Mouse (Mus musculus): ENCODE results near the gene Ctsw. TPM values are rescaled to one million over a fixed set of nuclear protein-coding genes. Genes with fewer than 3 reads are reported as not detected.
A peak's percentile ranks its signal among the peaks of the same experiment; 100 is the strongest.

The Ctsw gene
- polyA plus RNA-seq, 2 experiments: 0.33 to 0.96 TPM

DNA sequence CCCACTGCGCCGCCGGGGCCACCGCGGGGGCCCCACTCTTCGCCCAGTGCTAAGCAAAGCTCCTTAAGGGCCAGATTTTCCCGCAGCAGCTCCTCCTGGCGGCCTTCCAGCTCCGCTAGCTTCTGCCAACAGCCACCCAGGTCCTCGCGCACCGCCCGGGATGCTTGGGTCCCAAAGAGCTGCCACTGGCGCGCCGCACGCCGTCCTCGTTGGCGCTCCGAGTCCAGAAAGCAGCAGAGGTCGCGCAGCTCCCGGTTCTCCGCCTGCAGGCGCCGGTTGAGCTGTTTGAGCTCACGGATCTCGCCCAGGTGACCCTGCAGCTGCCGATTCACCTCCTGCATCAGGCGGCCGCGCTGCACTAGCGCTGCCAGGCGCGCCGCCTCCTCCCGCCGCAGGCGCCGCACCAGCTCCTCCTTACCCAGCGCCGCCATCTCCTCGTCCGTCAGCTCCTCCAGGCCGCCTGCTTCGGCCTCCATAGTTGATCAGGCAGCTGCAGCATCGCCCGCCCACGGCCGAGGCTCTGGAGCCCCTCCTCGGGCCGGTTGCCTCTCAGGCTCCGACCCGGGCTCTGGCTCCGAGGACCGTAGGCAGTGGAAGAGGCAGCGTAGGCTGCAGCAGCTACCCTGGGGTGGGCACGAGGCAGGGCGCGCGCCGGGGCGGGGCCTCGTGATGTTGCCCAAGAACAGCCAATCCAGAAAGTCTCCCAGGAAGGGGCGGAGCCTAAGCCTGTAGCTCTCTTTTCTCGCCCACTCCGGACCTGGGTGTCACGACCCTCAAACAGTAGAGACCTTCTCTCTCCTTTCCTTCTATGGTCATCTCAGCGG, 11.2 kb downstream of the Ctsw start:
- peaks cover 16% of the 10 kb centered on the region for H3K36me3 ChIP-seq (ENCODE audit: control insufficient read depth, insufficient read depth, low read length)
- peak overlapping the region; percentile 98 for H3K4me2 ChIP-seq (replicated peaks; ENCODE audit: low read depth, low read length, severe bottlenecking)
- peak overlapping the region; percentile 70 for H3K27ac ChIP-seq (replicated peaks; ENCODE audit: low read depth, low read length)
- H3K9me3 ChIP-seq (ENCODE audit: control insufficient read depth, low read length): no peaks in the 10 kb centered on the region
- under 1% methylated on average over 68 of the region's 70 CpGs for WGBS
- DNase-seq (ENCODE audit: low spot score): peak; percentile 93
- peak overlapping the region; percentile 60 for H3K9ac ChIP-seq (ENCODE audit: low read depth, low read length, severe bottlenecking)
- H3K4me3 ChIP-seq (replicated peaks; ENCODE audit: low read length): peak overlapping the region; percentile 62
- peak; percentile 90 for ATAC-seq (ENCODE audit: low FRiP score, low read depth)
- H3K4me1 ChIP-seq (ENCODE audit: control insufficient read depth, insufficient read depth, low read length): peaks cover 26% of the 10 kb centered on the region
- no peaks in the 10 kb centered on the region for H3K27me3 ChIP-seq (ENCODE audit: control insufficient read depth, insufficient read depth, low read length)
- TF ChIP-seq POLR2A (IDR thresholded peaks at IDR 0.05; ENCODE audit: borderline replicate concordance, extremely low read depth, insufficient read depth, insufficient read length): peak; percentile 85

DNA sequence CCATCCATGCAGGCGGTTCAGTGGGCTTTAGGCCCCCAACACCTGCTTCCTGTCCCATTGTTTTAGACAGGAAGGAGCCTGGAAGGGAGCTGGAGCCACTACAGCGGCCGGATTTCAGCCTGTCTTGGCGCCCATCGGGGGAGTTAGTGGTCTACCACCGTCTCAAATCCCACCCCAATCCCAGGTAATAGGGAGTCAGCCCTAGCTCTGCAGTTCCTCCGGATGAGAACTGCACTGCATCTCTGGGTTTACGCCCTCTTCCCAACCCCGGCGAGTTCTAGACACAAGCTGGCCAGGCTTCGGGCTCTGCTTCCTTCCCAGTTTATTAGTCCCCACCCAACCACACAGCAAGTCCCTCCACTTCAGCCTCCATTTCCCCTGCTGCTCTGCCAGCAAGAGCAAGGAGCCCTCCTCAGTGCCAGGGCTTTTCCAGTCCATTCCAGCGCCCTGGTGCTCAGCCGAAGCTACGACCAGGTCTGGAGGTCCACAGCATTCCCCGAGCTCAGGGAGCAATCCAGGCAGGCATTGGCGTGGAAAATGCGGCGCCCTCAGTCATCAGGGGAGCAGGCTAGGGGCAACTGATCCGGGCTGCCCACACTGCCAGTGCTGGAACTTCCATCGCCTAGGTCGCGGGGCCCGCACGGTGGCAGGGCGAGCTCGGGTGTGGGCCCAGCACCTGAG, 11.9 kb downstream of the Ctsw start:
- H3K4me1 ChIP-seq (ENCODE audit: control insufficient read depth, insufficient read depth, low read length): peaks cover 23% of the 10 kb centered on the region
- no peaks in the 10 kb centered on the region for H3K27me3 ChIP-seq (ENCODE audit: control insufficient read depth, insufficient read depth, low read length)
- H3K9me3 ChIP-seq (ENCODE audit: control insufficient read depth, low read length): no peaks in the 10 kb centered on the region
- peak overlapping the region; percentile 62 for H3K4me3 ChIP-seq (replicated peaks; ENCODE audit: low read length)
- ATAC-seq (ENCODE audit: low FRiP score, low read depth) (no peak), DNase-seq (ENCODE audit: low spot score) (no peak)
- 1% methylated on average over 26 of the region's 26 CpGs for WGBS
- H3K4me2 ChIP-seq (replicated peaks; ENCODE audit: low read depth, low read length, severe bottlenecking): peak overlapping the region; percentile 98
- H3K36me3 ChIP-seq (ENCODE audit: control insufficient read depth, insufficient read depth, low read length): peaks cover 10% of the 10 kb centered on the region
- TF ChIP-seq POLR2A (IDR thresholded peaks at IDR 0.05; ENCODE audit: borderline replicate concordance, extremely low read depth, insufficient read depth, insufficient read length): no peak
- H3K27ac ChIP-seq (replicated peaks; ENCODE audit: low read depth, low read length): peak overlapping the region; percentile 70
- peak overlapping the region; percentile 60 for H3K9ac ChIP-seq (ENCODE audit: low read depth, low read length, severe bottlenecking)

DNA sequence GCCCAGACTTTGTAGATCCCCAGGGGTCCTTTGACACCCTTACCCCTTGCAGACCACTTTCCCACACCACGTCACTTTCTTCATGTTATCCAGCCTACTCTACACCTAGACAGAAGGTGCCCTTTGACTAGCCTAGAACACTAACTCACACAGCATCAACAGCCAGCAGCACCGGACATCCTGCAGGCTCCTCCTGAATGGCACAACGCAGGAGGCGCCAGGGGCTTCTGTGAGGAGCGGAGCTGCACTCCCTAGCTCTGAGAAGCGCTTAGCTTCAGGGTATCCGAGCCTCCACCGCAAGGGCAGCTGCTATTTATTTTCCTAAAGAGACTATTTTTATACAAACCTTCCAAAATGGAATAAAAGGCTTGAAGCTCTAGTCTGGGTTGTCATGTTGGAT, 12.7 kb downstream of the Ctsw start:
- Histone ChIP-seq H3K4me3 (replicated peaks; ENCODE audit: low read length) (peak overlapping the region; percentile 62), H3K27me3 (ENCODE audit: control insufficient read depth, insufficient read depth, low read length) (no peaks in the 10 kb centered on the region), H3K4me1 (ENCODE audit: control insufficient read depth, insufficient read depth, low read length) (peaks cover 19% of the 10 kb centered on the region), H3K9me3 (ENCODE audit: control insufficient read depth, low read length) (no peaks in the 10 kb centered on the region), H3K9ac (ENCODE audit: low read depth, low read length, severe bottlenecking) (no peak overlapping the region), H3K4me2 (replicated peaks; ENCODE audit: low read depth, low read length, severe bottlenecking) (peak overlapping the region; percentile 98), H3K27ac (replicated peaks; ENCODE audit: low read depth, low read length) (no peak overlapping the region), H3K36me3 (ENCODE audit: control insufficient read depth, insufficient read depth, low read length) (peaks cover 10% of the 10 kb centered on the region)
- DNase-seq (ENCODE audit: low spot score) (no peak), ATAC-seq (ENCODE audit: low FRiP score, low read depth) (no peak)
- no peak for TF ChIP-seq POLR2A (IDR thresholded peaks at IDR 0.05; ENCODE audit: borderline replicate concordance, extremely low read depth, insufficient read depth, insufficient read length)
- 72% methylated on average over 8 of the region's 8 CpGs for WGBS

DNA sequence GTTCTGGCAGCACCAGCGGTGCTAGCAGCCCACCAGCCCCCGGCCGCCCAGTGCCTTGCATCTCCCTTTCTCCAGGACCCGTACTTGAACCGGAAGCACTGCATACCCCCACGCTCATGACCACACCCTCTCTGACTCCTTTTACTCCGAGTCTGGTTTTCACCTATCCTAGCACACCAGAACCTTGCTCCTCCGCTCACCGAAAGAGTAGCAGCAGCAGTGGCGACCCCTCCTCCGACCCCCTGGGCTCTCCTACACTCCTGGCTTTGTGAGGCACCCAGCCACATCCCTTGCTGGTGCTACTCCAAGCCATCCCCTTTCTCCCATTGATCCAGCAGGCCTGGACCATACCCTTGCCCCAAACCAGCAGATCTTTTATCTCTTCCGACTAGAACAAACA, 13.3 kb downstream of the Ctsw start:
- H3K36me3 ChIP-seq (ENCODE audit: control insufficient read depth, insufficient read depth, low read length): peaks cover 10% of the 10 kb centered on the region
- no peak for DNase-seq (ENCODE audit: low spot score)
- no peaks in the 10 kb centered on the region for H3K9me3 ChIP-seq (ENCODE audit: control insufficient read depth, low read length)
- H3K27me3 ChIP-seq (ENCODE audit: control insufficient read depth, insufficient read depth, low read length): no peaks in the 10 kb centered on the region
- 83% methylated on average over 12 of the region's 12 CpGs for WGBS
- no peak for TF ChIP-seq POLR2A (IDR thresholded peaks at IDR 0.05; ENCODE audit: borderline replicate concordance, extremely low read depth, insufficient read depth, insufficient read length)
- H3K27ac ChIP-seq (replicated peaks; ENCODE audit: low read depth, low read length): no peak overlapping the region
- H3K4me2 ChIP-seq (replicated peaks; ENCODE audit: low read depth, low read length, severe bottlenecking): peak overlapping the region; percentile 98; the same call in 1 of the 2 replicates
- 0 out of 2 replicates have a peak overlapping the region, but pooled peaks have one; percentile 62 for H3K4me3 ChIP-seq (replicated peaks; ENCODE audit: low read length)
- H3K9ac ChIP-seq (ENCODE audit: low read depth, low read length, severe bottlenecking): 0 out of 2 replicates have a peak overlapping the region, but pooled peaks have one; percentile 12
- no peak for ATAC-seq (ENCODE audit: low FRiP score, low read depth)
- H3K4me1 ChIP-seq (ENCODE audit: control insufficient read depth, insufficient read depth, low read length): peaks cover 17% of the 10 kb centered on the region

DNA sequence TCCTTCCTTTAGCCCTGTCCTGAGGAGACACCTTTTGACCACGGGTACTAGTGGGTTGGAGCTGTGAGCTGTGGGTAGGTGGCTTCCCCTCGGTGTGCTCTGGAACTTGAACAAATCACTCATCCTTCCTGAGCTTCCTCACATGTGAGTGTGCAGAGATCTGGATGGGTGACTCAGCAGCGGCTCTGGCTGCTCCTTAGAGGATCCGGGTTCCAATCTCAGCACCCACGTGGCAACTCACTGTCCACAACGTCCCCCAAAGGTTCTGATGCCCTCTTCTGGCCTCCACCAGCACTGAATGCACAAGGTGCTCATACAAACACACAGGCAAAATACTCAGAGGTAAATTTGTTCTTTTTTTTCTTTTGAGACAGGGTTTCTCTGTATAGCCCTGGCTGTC, 16.5 kb downstream of the Ctsw start:
- Histone ChIP-seq H3K4me1 (ENCODE audit: control insufficient read depth, insufficient read depth, low read length) (peaks cover 18% of the 10 kb centered on the region), H3K27ac (replicated peaks; ENCODE audit: low read depth, low read length) (no peak overlapping the region), H3K4me2 (replicated peaks; ENCODE audit: low read depth, low read length, severe bottlenecking) (no peak overlapping the region), H3K9ac (ENCODE audit: low read depth, low read length, severe bottlenecking) (no peak overlapping the region), H3K36me3 (ENCODE audit: control insufficient read depth, insufficient read depth, low read length) (peaks cover 10% of the 10 kb centered on the region), H3K27me3 (ENCODE audit: control insufficient read depth, insufficient read depth, low read length) (peaks cover 30% of the 10 kb centered on the region), H3K4me3 (replicated peaks; ENCODE audit: low read length) (no peak overlapping the region), H3K9me3 (ENCODE audit: control insufficient read depth, low read length) (no peaks in the 10 kb centered on the region)
- TF ChIP-seq POLR2A (IDR thresholded peaks at IDR 0.05; ENCODE audit: borderline replicate concordance, extremely low read depth, insufficient read depth, insufficient read length): no peak
- DNase-seq (ENCODE audit: low spot score): no peak
- 84% methylated on average over 6 of the region's 6 CpGs for WGBS
- no peak for ATAC-seq (ENCODE audit: low FRiP score, low read depth)
